Mouse (Mus musculus) retina, adult 2 months (tissue): ENCODE results near the gene Ldlrad3.

ENCODE experiments used
- DNase-seq: peaks from one replicate; pipeline ENCODE4 v3.0.0-alpha.2; 2012; ENCODE audit warnings: low read depth, low spot score

Ldlrad3 gene

GRCm38 (mm10) chr2:102185069-102185950 is 875 bp downstream of the Ldlrad3 start:
- DNase-seq = no peak

- no peak for DNase-seq
Observed at GRCm38 (mm10) chr2:102183720-102184480, 2.3 kb downstream of the Ldlrad3 start.

GRCm38 (mm10) chr2:102181459-102181858 is 4.7 kb downstream of the Ldlrad3 start:
- no peak for DNase-seq

- DNase-seq = no peak
Observed at GRCm38 (mm10) chr2:102176434-102176772, 9.8 kb downstream of the Ldlrad3 start.

- DNase-seq = no peak
Observed at GRCm38 (mm10) chr2:102175741-102176433, 10.3 kb downstream of the Ldlrad3 start.

- DNase-seq = no peak
Observed at GRCm38 (mm10) chr2:102172458-102172857, 13.7 kb downstream of the Ldlrad3 start.

- no peak for DNase-seq
Observed at GRCm38 (mm10) chr2:102166550-102167325, 19.4 kb downstream of the Ldlrad3 start.

GRCm38 (mm10) chr2:102163106-102163505 is 23.1 kb downstream of the Ldlrad3 start:
- no peak for DNase-seq

- no peak for DNase-seq
Observed at GRCm38 (mm10) chr2:102157555-102157954, 28.6 kb downstream of the Ldlrad3 start.

GRCm38 (mm10) chr2:102157010-102157409 is 29.2 kb downstream of the Ldlrad3 start:
- no peak for DNase-seq

GRCm38 (mm10) chr2:102156460-102156859 is 29.7 kb downstream of the Ldlrad3 start:
- no peak for DNase-seq

GRCm38 (mm10) chr2:102155306-102156015 is 30.7 kb downstream of the Ldlrad3 start:
- no peak for DNase-seq

GRCm38 (mm10) chr2:102154771-102155211 is 31.4 kb downstream of the Ldlrad3 start:
- DNase-seq = no peak

GRCm38 (mm10) chr2:102154328-102154727 is 31.9 kb downstream of the Ldlrad3 start:
- no peak for DNase-seq

- no peak for DNase-seq
Observed at GRCm38 (mm10) chr2:102153516-102153915, 32.7 kb downstream of the Ldlrad3 start.

- no peak for DNase-seq
Observed at GRCm38 (mm10) chr2:102152851-102153250, 33.3 kb downstream of the Ldlrad3 start.

- no peak for DNase-seq
Observed at GRCm38 (mm10) chr2:102149058-102149457, 37.1 kb downstream of the Ldlrad3 start.

GRCm38 (mm10) chr2:102148093-102148492 is 38.1 kb downstream of the Ldlrad3 start:
- no peak for DNase-seq

- no peak for DNase-seq
Observed at GRCm38 (mm10) chr2:102147561-102147960, 38.6 kb downstream of the Ldlrad3 start.

GRCm38 (mm10) chr2:102146386-102146785 is 39.8 kb downstream of the Ldlrad3 start:
- DNase-seq = no peak

GRCm38 (mm10) chr2:102145036-102145435 is 41.1 kb downstream of the Ldlrad3 start:
- DNase-seq = no peak
